Mouse (Mus musculus) hindbrain, embryonic 10.5 days (tissue): ENCODE results near the gene Dynlrb1. TPM values are rescaled to one million over a fixed set of nuclear protein-coding genes. Genes with fewer than 3 reads are reported as not detected.
A peak's percentile ranks its signal among the peaks of the same experiment; 100 is the strongest.

Experiments used
- DNase-seq: peaks from one replicate; pipeline ENCODE4 v3.0.0-alpha.2; 2017; ENCODE audit warnings: low spot score
- H3K27ac ChIP-seq: fragments of 300-500 bp; sonication (generic); 2 replicates; pipeline ENCODE4 v1.5.1; 2016; ENCODE audit warnings: mild to moderate bottlenecking, moderate library complexity
- H3K27me3 ChIP-seq: fragments of 300-500 bp; sonication (generic); 2 replicates; pipeline ENCODE4 v1.6.1; 2016; ENCODE audit warnings: mild to moderate bottlenecking; ENCODE audit not compliant: poor library complexity, insufficient read depth, severe bottlenecking
- H3K36me3 ChIP-seq: fragments of 300-500 bp; sonication (generic); 2 replicates; pipeline ENCODE4 v1.6.1; 2016; ENCODE audit warnings: mild to moderate bottlenecking, moderate library complexity
- H3K4me1 ChIP-seq: fragments of 300-500 bp; sonication (generic); replicated peaks from 2 replicates; pipeline ENCODE4 v1.6.1; 2016; ENCODE audit warnings: mild to moderate bottlenecking
- H3K4me3 ChIP-seq: fragments of 300-500 bp; sonication (generic); 2 replicates; pipeline ENCODE4 v1.5.1; 2016; ENCODE audit warnings: mild to moderate bottlenecking, moderate library complexity
- H3K9me3 ChIP-seq: fragments of 300-500 bp; sonication (generic); 2 replicates; pipeline ENCODE4 v1.6.1; 2016; ENCODE audit warnings: mild to moderate bottlenecking, moderate library complexity
- WGBS: fragments of 180-500 bp; shearing (Covaris S2); methylation state at CpG from one replicate; pipeline ENCODE4 v1.1.7; 2016; 5-methylcytosine and 5-hydroxymethylcytosine counted together
- polyA plus RNA-seq: library from polyadenylated mRNA; unstranded; fragments of >200 nt; fragmentation: Nextera tagmentation; extraction: Ambion mirVana; gene quantifications from 2 replicates; pipeline ENCODE4 v1.2.1, GENCODE M21; 2016

The Dynlrb1 gene
- polyA plus RNA-seq, 1 experiment from 2014 or later = 519 TPM

DNA sequence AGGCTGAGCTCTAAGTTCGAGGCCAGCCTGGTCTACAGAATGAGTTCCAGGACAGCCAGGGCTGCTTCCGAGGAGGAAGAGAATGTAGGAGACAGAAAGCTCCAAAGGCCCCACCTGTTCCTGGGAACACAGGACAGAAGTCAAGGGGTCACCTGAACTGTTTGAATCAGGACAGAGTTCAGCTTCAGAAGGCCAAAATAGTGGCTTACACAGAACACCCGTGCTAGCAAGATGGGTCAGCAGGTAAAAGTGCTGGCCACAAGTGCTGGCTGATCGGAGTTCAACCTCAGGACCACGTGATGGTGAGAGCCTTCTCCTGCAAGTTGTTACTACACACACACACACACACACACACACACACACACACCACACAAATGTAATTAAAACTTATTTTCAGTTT is 30.6 kb downstream of the Dynlrb1 start:
- H3K27ac ChIP-seq = no peak overlapping the region
- H3K4me1 ChIP-seq = no peaks in the 10 kb centered on the region; the same call in 1 of the 2 replicates
- 77% methylated on average over 5 of the region's 5 CpGs for WGBS
- H3K36me3 ChIP-seq = no peaks in the 10 kb centered on the region
- DNase-seq = no peak
- H3K27me3 ChIP-seq = no peaks in the 10 kb centered on the region
- H3K9me3 ChIP-seq = no peaks in the 10 kb centered on the region
- H3K4me3 ChIP-seq = no peak overlapping the region

DNA sequence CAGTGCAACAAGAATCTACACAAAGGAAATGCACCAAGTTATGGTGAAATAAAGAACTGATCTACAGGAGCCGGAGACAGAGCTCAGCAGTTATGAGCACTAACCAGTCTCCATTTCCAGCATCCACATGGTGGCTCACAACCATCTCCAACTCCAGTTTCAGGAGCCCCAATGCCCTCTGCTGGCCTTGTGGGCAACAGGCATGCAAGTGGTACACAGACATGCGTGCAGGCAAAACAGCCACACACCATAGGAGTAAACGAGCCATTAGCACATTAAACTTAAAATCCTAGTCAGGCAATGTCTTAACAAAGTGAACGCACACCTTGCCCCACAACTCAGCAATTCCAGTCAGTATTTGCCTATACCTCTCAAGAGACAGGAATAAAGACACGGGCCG is 35.6 kb downstream of the Dynlrb1 start:
- DNase-seq = no peak
- Histone ChIP-seq H3K27me3 (no peaks in the 10 kb centered on the region), H3K4me3 (no peak overlapping the region), H3K36me3 (peaks cover 2% of the 10 kb centered on the region; the same call in 1 of the 2 replicates), H3K4me1 (peaks cover 13% of the 10 kb centered on the region), H3K9me3 (no peaks in the 10 kb centered on the region), H3K27ac (no peak overlapping the region)
- 87% methylated on average over 6 of the region's 6 CpGs for WGBS

DNA sequence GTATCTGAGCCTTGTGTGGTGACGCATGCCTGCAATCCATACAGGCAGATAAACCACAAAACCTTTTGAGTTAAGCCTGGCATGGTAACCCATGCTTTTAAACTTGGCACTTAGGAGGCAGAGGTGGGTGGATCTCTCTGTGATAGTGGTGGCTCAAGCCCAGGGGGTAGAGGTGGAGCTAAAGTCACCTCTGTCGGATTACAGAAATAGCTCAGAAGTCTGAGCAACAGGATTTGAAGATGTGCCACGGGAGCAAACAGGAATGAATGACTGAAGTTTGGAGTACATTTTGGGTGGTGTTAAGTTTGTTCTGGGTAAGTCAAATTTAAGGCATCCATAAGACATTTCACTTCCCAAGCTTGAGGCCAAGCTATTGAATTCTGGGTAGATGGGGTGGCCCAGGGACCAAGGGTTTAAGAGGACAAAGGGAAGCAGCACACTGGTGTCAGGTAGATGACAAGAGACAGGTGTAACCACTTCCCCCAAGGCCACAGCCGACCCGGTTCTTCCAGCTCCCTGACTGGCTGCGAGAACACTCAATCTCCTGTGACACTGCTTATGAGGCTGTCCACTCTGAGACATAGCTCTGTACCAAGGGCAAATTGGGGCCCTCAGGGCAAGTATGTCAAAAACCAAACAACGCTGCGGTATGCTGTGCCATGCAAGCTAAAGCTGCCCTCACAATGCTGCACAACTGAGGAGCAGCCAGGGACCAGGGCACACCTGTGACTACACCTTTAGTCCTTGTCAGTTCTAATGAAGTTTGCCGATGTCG is 36.2 kb downstream of the Dynlrb1 start:
- H3K9me3 ChIP-seq = no peaks in the 10 kb centered on the region
- 76% methylated on average over 10 of the region's 10 CpGs for WGBS
- peaks cover 19% of the 10 kb centered on the region for H3K4me1 ChIP-seq
- H3K27ac ChIP-seq = no peak overlapping the region
- H3K27me3 ChIP-seq = no peaks in the 10 kb centered on the region
- DNase-seq = no peak
- no peak overlapping the region for H3K4me3 ChIP-seq
- H3K36me3 ChIP-seq = peaks cover 4% of the 10 kb centered on the region; the same call in 1 of the 2 replicates

DNA sequence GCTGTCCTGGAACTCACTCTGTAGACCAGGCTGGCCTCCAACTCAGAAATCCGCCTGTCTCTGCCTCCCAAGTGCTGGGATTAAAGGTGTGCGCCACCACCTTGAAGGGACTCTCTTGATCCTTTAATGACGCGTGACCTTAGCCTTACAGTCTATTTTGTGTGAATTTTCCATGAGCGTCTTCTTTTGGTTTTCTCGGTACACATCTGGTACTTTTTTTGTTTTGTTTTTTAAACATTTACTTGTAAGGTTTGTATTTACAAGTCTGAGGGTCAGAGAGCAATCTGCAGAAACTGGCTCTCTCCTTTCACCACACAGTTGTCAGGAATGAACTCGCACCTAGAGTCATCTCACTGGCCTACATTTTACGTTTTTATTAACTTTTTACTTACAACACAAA is 37.3 kb downstream of the Dynlrb1 start:
- Histone ChIP-seq H3K4me1 (peaks cover 23% of the 10 kb centered on the region), H3K27me3 (no peaks in the 10 kb centered on the region), H3K4me3 (no peak overlapping the region), H3K9me3 (no peaks in the 10 kb centered on the region), H3K27ac (no peak overlapping the region), H3K36me3 (peaks cover 15% of the 10 kb centered on the region)
- DNase-seq = no peak
- 89% methylated on average over 8 of the region's 8 CpGs for WGBS

- Histone ChIP-seq H3K4me3 (peak within 1 kb of the TSS; percentile 89), H3K27me3 (no peaks in the 10 kb centered on the region), H3K9me3 (no peaks in the 10 kb centered on the region), H3K36me3 (peaks cover 35% of the 10 kb centered on the region), H3K4me1 (peaks cover 23% of the 10 kb centered on the region), H3K27ac (peak within 1 kb of the TSS; percentile 93)
- WGBS = 1% methylated on average over 47 of the region's 47 CpGs
- DNase-seq = peak; percentile 93
Observed at GRCm38 (mm10) chr2:155276195-155276594, 39.9 kb downstream of the Dynlrb1 start, which contains the start of gene Map1lc3a. TSS of gene Map1lc3a (plus strand) at chr2:155276297.

DNA sequence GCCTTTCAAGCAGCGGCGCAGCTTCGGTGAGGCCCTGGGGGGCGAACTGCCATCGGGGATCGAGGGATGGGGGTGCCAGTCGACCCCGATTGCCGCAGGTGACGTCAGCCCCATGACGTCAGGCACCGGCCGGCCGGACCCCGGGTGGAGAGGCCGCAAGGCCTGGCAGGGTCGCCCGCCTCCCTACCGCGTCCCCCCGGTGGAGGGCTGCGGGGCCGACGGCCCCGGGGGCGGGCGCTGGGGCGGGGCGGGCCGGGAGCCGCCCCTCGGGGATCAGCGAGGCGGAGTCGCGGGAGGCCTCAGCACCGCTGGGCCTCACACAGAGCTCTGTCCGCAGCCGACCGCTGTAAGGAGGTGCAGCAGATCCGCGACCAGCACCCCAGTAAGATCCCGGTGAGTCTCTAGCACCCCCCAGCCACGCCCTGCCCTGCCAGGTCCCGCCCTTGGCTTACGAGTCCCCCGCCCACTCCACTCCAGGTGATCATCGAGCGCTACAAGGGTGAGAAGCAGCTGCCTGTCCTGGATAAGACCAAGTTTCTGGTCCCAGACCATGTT is 40.4 kb downstream of the Dynlrb1 start:
- 1% methylated on average over 49 of the region's 49 CpGs for WGBS
- H3K9me3 ChIP-seq = no peaks in the 10 kb centered on the region
- DNase-seq = peak; percentile 59
- peaks cover 23% of the 10 kb centered on the region for H3K4me1 ChIP-seq
- peaks cover 40% of the 10 kb centered on the region for H3K36me3 ChIP-seq
- H3K4me3 ChIP-seq = peak overlapping the region; percentile 89
- H3K27ac ChIP-seq = peak overlapping the region; percentile 93
- H3K27me3 ChIP-seq = no peaks in the 10 kb centered on the region

DNA sequence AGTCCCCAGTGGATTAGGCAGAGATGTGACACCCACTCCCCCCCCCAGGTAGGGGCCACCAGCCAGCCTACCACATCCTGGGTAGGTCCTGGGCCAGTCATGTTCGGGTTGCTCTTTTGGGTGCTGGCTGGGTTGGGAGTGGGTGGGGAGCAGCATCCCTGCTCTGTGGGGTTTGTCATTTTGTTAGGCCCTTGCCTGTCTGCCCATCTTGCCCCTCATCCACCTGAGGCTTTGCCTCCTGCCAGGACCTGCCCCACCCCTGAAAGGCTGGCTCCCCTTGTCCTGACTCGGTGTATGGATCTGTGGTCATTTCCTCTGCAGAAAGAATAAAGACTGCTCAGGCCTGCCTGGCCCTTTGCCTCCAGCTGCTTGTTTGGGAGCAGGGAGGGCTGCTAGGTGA is 41.4 kb downstream of the Dynlrb1 start:
- 81% methylated on average over 2 of the region's 2 CpGs for WGBS

GRCm38 (mm10) chr2:155278361-155278760 is 42.0 kb downstream of the Dynlrb1 start:
- no peak overlapping the region for H3K4me3 ChIP-seq

More for the DNA sequence above, 41.4 kb downstream of the Dynlrb1 start:
- no peak for DNase-seq
- H3K27ac ChIP-seq = no peak overlapping the region
- no peaks in the 10 kb centered on the region for H3K9me3 ChIP-seq
- H3K36me3 ChIP-seq = peaks cover 45% of the 10 kb centered on the region
- no peaks in the 10 kb centered on the region for H3K27me3 ChIP-seq
- H3K4me3 ChIP-seq = peak overlapping the region; percentile 89
- H3K4me1 ChIP-seq = peaks cover 23% of the 10 kb centered on the region

DNA sequence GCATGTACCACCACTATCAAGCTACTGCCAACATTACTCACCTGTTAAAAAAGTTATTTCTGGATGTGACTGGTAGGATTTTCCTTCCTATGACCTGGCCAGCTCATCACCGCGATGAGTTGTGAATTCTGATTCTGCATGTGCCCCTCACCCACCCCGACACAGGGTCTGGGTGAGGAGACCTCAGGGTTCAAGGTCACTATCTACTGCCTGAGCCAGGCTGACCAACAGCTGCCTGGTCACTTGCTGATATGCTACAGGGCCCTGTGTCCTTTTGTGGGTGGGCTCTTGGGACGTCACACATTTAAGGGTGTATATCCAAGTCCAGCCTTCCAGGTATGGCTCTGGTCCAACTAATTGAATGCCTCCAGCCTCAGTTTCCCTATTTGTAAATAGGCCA is 42.8 kb downstream of the Dynlrb1 start:
- Histone ChIP-seq H3K27ac (no peak overlapping the region), H3K9me3 (no peaks in the 10 kb centered on the region), H3K36me3 (peaks cover 60% of the 10 kb centered on the region), H3K4me3 (no peak overlapping the region), H3K4me1 (peaks cover 23% of the 10 kb centered on the region), H3K27me3 (no peaks in the 10 kb centered on the region)
- no peak for DNase-seq
- WGBS = 92% methylated on average over 4 of the region's 4 CpGs

More at GRCm38 (mm10) chr2:155278361-155278760, 42.0 kb downstream of the Dynlrb1 start:
- Histone ChIP-seq H3K9me3 (no peaks in the 10 kb centered on the region), H3K4me1 (peaks cover 23% of the 10 kb centered on the region), H3K27ac (no peak overlapping the region), H3K36me3 (peaks cover 51% of the 10 kb centered on the region), H3K27me3 (no peaks in the 10 kb centered on the region)
- 88% methylated on average over 7 of the region's 7 CpGs for WGBS
- DNase-seq = no peak

DNA sequence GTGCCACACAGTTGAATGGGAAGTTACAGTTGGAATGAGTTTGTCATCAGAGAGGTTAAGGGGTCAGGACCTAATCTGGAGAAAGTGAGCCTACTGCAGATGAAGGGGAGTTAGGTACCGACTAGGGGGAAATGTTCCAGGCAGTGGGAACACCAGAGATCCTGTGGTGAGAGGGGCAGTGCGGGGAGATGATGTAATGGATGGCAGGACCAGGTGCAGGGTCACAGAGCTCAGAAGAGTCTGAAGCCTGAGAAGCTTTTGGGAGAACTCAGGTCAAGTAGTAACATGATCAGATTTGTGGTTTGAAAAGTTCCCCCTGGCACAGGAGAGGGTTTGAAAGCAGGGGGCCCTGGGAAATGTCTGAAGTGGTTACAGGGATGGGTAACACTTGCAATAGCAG is 43.8 kb downstream of the Dynlrb1 start:
- H3K36me3 ChIP-seq = peaks cover 66% of the 10 kb centered on the region
- no peak for DNase-seq
- no peaks in the 10 kb centered on the region for H3K9me3 ChIP-seq
- 68% methylated on average over 2 of the region's 2 CpGs for WGBS
- H3K4me3 ChIP-seq = no peak overlapping the region
- H3K4me1 ChIP-seq = peaks cover 23% of the 10 kb centered on the region
- H3K27me3 ChIP-seq = no peaks in the 10 kb centered on the region
- no peak overlapping the region for H3K27ac ChIP-seq

DNA sequence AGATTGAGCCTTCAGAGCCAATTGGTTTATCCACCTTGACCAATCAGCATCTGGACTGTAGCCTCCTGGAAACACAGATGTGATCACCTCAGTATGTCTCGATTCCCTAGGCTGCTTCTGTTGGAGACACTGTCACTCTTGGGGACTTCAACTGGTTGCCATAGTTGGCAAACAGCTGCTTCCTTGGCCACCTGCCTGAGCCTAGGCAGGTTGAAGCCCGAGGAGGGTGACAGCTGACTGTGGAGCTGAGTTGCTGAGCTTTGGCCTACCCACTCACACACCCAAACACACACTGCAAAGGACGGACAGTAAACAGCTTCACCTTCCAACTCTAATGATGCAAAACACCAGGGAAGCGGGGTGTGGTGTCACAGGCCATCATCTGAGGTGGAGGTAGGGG is 47.5 kb downstream of the Dynlrb1 start:
- Histone ChIP-seq H3K36me3 (peaks cover 67% of the 10 kb centered on the region), H3K27me3 (no peaks in the 10 kb centered on the region), H3K4me1 (no peaks in the 10 kb centered on the region), H3K9me3 (no peaks in the 10 kb centered on the region), H3K27ac (no peak overlapping the region), H3K4me3 (no peak overlapping the region)
- 92% methylated on average over 4 of the region's 4 CpGs for WGBS
- no peak for DNase-seq

GRCm38 (mm10) chr2:155284647-155285046 is 48.3 kb downstream of the Dynlrb1 start:
- H3K27me3 ChIP-seq = no peaks in the 10 kb centered on the region
- no peaks in the 10 kb centered on the region for H3K9me3 ChIP-seq
- peaks cover 67% of the 10 kb centered on the region for H3K36me3 ChIP-seq
- no peaks in the 10 kb centered on the region for H3K4me1 ChIP-seq
- no peak overlapping the region for H3K27ac ChIP-seq
- WGBS = 87% methylated on average over 7 of the region's 7 CpGs
- H3K4me3 ChIP-seq = no peak overlapping the region
- DNase-seq = no peak

GRCm38 (mm10) chr2:155285744-155286143 is 49.4 kb downstream of the Dynlrb1 start:
- WGBS = 94% methylated on average over 6 of the region's 6 CpGs
- Histone ChIP-seq H3K9me3 (no peaks in the 10 kb centered on the region), H3K27ac (no peak overlapping the region), H3K27me3 (no peaks in the 10 kb centered on the region), H3K4me1 (no peaks in the 10 kb centered on the region), H3K4me3 (no peak overlapping the region), H3K36me3 (peaks cover 70% of the 10 kb centered on the region)
- no peak for DNase-seq
